In the genomic region with DNA sequence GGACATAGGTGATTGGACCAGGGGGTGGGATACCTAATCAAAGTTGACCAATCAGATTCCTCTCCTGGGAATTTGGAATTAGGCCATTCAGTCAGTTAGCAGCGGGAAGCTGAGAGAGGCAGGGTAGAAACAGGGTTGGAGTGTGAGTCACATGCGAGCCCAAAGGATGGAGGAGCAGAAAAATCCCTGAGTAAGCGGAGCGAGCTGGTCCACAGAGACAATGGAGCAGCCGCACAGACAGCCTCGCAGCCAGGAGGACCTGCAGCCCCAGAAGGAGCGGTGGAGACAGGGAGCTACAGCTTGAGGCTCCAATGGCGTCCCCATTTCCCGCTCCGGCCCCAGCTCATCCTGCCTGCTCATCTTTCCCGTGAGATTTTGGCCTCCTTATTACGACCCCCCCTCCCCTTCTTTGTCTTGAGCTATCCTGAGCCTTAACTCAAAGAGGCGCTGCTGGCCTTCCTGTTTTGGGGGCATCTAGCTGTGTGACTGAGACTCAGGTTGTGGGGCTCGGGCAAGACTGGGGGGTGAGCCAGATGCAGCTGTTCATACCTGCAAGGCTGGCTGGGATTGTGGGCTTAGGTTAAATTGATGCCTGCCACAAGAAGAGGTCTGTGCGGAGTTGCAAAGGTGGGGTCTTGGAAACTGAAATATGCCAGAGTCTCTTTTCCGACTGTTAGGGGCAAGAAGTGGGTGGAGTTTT, we compare ENCODE assay signal across 8 mouse cellular contexts. TPM values are rescaled to one million over a fixed set of nuclear protein-coding genes. Genes with fewer than 3 reads are reported as not detected.
DNase-seq lines count a peak whose midpoint lies in the region; ATAC-seq and TF ChIP-seq lines count a peak whose summit lies in the region.

No protein-coding gene starts in this region.

- peak overlapping the region; percentile 31 for H3K4me2 ChIP-seq in liver, embryonic 11.5 days
- H3K4me2 ChIP-seq in liver, postnatal 0 days (ENCODE audit: low read depth, low read length), result no peak overlapping the region
- H3K4me2 ChIP-seq in forebrain, embryonic 14.5 days (ENCODE audit: low read length), result peak overlapping the region; percentile 47
- H3K4me2 ChIP-seq in limb, embryonic 11.5 days (ENCODE audit: low read depth, severe bottlenecking), result peak overlapping the region; percentile 29; the same call in 1 of the 2 replicates
- no peak overlapping the region for H3K4me2 ChIP-seq in stomach, embryonic 16.5 days (ENCODE audit: low read depth, low read length)

- no peak for ATAC-seq in liver, embryonic 11.5 days (replicated peaks; ENCODE audit: low FRiP score)
- ATAC-seq in liver, postnatal 0 days, result no peak
- ATAC-seq in forebrain, embryonic 14.5 days, result peak; percentile 50
- ATAC-seq in limb, embryonic 11.5 days (ENCODE audit: insufficient number of reproducible peaks, low FRiP score, low TSS enrichment, low read depth), result no peak
- ATAC-seq in stomach, embryonic 16.5 days (ENCODE audit: insufficient read depth, low FRiP score), result no peak

- no peak for TF ChIP-seq EP300 in liver, postnatal 0 days (IDR thresholded peaks at IDR 0.05; ENCODE audit: low read depth)

- no peaks in the 10 kb centered on the region for H3K27me3 ChIP-seq in liver, embryonic 11.5 days (replicated peaks; ENCODE audit: control insufficient read depth, insufficient read depth, low read length)
- H3K27me3 ChIP-seq in liver, postnatal 0 days (ENCODE audit: insufficient read depth, low read length), result no peaks in the 10 kb centered on the region
- no peaks in the 10 kb centered on the region for H3K27me3 ChIP-seq in forebrain, embryonic 14.5 days (replicated peaks; ENCODE audit: control insufficient read depth, insufficient read depth, low read length)
- no peaks in the 10 kb centered on the region for H3K27me3 ChIP-seq in limb, embryonic 11.5 days (ENCODE audit: control insufficient read depth, insufficient read depth, low read length)
- no peaks in the 10 kb centered on the region for H3K27me3 ChIP-seq in stomach, embryonic 16.5 days (ENCODE audit: control insufficient read depth, insufficient read depth, low read length)

- H3K4me3 ChIP-seq in liver, embryonic 11.5 days (ENCODE audit: low read depth, low read length), result no peak overlapping the region
- H3K4me3 ChIP-seq in liver, postnatal 0 days (ENCODE audit: low read depth, low read length), result no peak overlapping the region
- H3K4me3 ChIP-seq in forebrain, embryonic 14.5 days (ENCODE audit: low read depth, low read length), result peak overlapping the region; percentile 11; the same call in 1 of the 2 replicates
- H3K4me3 ChIP-seq in limb, embryonic 11.5 days (ENCODE audit: low read depth, low read length), result no peak overlapping the region
- no peak overlapping the region for H3K4me3 ChIP-seq in stomach, embryonic 16.5 days (replicated peaks; ENCODE audit: low read length)

- H3K9me3 ChIP-seq in liver, embryonic 11.5 days (ENCODE audit: control insufficient read depth, low read length), result no peaks in the 10 kb centered on the region
- H3K9me3 ChIP-seq in liver, postnatal 0 days (ENCODE audit: low read length), result no peaks in the 10 kb centered on the region
- H3K9me3 ChIP-seq in forebrain, embryonic 14.5 days (replicated peaks; ENCODE audit: control insufficient read depth, low read length), result no peaks in the 10 kb centered on the region
- H3K9me3 ChIP-seq in limb, embryonic 11.5 days (ENCODE audit: control insufficient read depth, low read length), result no peaks in the 10 kb centered on the region
- no peaks in the 10 kb centered on the region for H3K9me3 ChIP-seq in stomach, embryonic 16.5 days (replicated peaks; ENCODE audit: control insufficient read depth, low read length)

- DNase-seq in liver, embryonic 11.5 days (ENCODE audit: low spot score), result no peak
- no peak for DNase-seq in liver, postnatal 0 days
- peak; percentile 85 for DNase-seq in cerebellum, adult 9-11 months
- peak; percentile 59 for DNase-seq in forebrain, embryonic 14.5 days (ENCODE audit: low spot score)
- no peak for DNase-seq in limb, embryonic 11.5 days (ENCODE audit: low spot score)
- no peak for DNase-seq in lung, postnatal 14 days
- no peak for DNase-seq in adrenal gland, adult (ENCODE audit: inconsistent age in 2 of 2, low spot score in 1 of 2)

- H3K27ac ChIP-seq in liver, embryonic 11.5 days (ENCODE audit: low read depth, low read length), result peak overlapping the region; percentile 38
- no peak overlapping the region for H3K27ac ChIP-seq in liver, postnatal 0 days (ENCODE audit: low read depth)
- no peak overlapping the region for H3K27ac ChIP-seq in forebrain, embryonic 14.5 days (ENCODE audit: low read depth, low read length)
- H3K27ac ChIP-seq in limb, embryonic 11.5 days (replicated peaks; ENCODE audit: low read depth, low read length), result no peak overlapping the region
- peak overlapping the region; percentile 14; the same call in 1 of the 2 replicates for H3K27ac ChIP-seq in stomach, embryonic 16.5 days (ENCODE audit: low read length)

- no peak overlapping the region for H3K9ac ChIP-seq in liver, embryonic 11.5 days (ENCODE audit: low read depth, low read length)
- no peak overlapping the region for H3K9ac ChIP-seq in liver, postnatal 0 days (replicated peaks)
- H3K9ac ChIP-seq in forebrain, embryonic 14.5 days (ENCODE audit: low read length), result peak overlapping the region; percentile 57
- no peak overlapping the region for H3K9ac ChIP-seq in limb, embryonic 11.5 days (ENCODE audit: low read length)
- no peak overlapping the region for H3K9ac ChIP-seq in stomach, embryonic 16.5 days (ENCODE audit: low read length)

- 29% methylated on average over 16 of the region's 16 CpGs for WGBS in liver, embryonic 11.5 days
- WGBS in liver, postnatal 0 days (ENCODE audit: insufficient replicate concordance), result 53% methylated on average over 16 of the region's 16 CpGs
- WGBS in forebrain, embryonic 14.5 days, result 2% methylated on average over 16 of the region's 16 CpGs
- 7% methylated on average over 16 of the region's 16 CpGs for WGBS in limb, embryonic 11.5 days
- WGBS in stomach, embryonic 16.5 days, result 28% methylated on average over 16 of the region's 16 CpGs

- peaks cover 29% of the 10 kb centered on the region for H3K4me1 ChIP-seq in liver, embryonic 11.5 days (replicated peaks; ENCODE audit: control insufficient read depth, insufficient read depth, low read length)
- H3K4me1 ChIP-seq in liver, postnatal 0 days (ENCODE audit: insufficient read depth), result no peaks in the 10 kb centered on the region; the same call in 1 of the 2 replicates
- peaks cover 8% of the 10 kb centered on the region; the same call in 1 of the 2 replicates for H3K4me1 ChIP-seq in forebrain, embryonic 14.5 days (ENCODE audit: control insufficient read depth, insufficient read depth, low read length)
- H3K4me1 ChIP-seq in limb, embryonic 11.5 days (ENCODE audit: control insufficient read depth, insufficient read depth, low read length), result 0 out of 2 replicates have a peak, but pooled peaks cover 3% of the 10 kb centered on the region
- H3K4me1 ChIP-seq in stomach, embryonic 16.5 days (ENCODE audit: control insufficient read depth, insufficient read depth, low read length), result no peaks in the 10 kb centered on the region

- no peak for TF ChIP-seq CTCF in liver, postnatal 0 days (IDR thresholded peaks at IDR 0.05; ENCODE audit: low read depth)

- H3K36me3 ChIP-seq in liver, embryonic 11.5 days (ENCODE audit: control insufficient read depth, insufficient read depth, low read length), result peaks cover 5% of the 10 kb centered on the region; the same call in 1 of the 2 replicates
- H3K36me3 ChIP-seq in liver, postnatal 0 days (replicated peaks; ENCODE audit: insufficient read depth, low read length), result 0 out of 2 replicates have a peak, but pooled peaks cover 4% of the 10 kb centered on the region
- peaks cover 4% of the 10 kb centered on the region; the same call in 1 of the 2 replicates for H3K36me3 ChIP-seq in forebrain, embryonic 14.5 days (ENCODE audit: control insufficient read depth, insufficient read depth, low read length)
- H3K36me3 ChIP-seq in limb, embryonic 11.5 days (ENCODE audit: control insufficient read depth, insufficient read depth, low read length), result no peaks in the 10 kb centered on the region
- H3K36me3 ChIP-seq in stomach, embryonic 16.5 days (ENCODE audit: control insufficient read depth, insufficient read depth, low read length), result no peaks in the 10 kb centered on the region

RNA-seq across cellular contexts. Expression of a gene that starts 44.4 kb away (rescaled TPM):
- polyA plus RNA-seq in liver, embryonic 11.5 days (2014; fragmentation: Nextera tagmentation; extraction: Ambion mirVana), result 27.9 and 28.9 TPM in 2 replicates
- polyA plus RNA-seq in liver, postnatal 0 days (2015; fragmentation: Nextera tagmentation; extraction: Ambion mirVana), result 20.1 and 21.8 TPM in 2 replicates
- polyA plus RNA-seq in forebrain, embryonic 14.5 days (2014; fragmentation: Nextera tagmentation; extraction: Ambion mirVana), result 6.0 and 6.5 TPM in 2 replicates
- 2.9 and 3.3 TPM in 2 replicates for polyA plus RNA-seq in limb, embryonic 11.5 days (2014; fragmentation: Nextera tagmentation; extraction: Ambion mirVana)
- 12.6 and 13.6 TPM in 2 replicates for polyA plus RNA-seq in stomach, embryonic 16.5 days (2015; fragmentation: Nextera tagmentation; extraction: Ambion mirVana)

RNA-seq across cellular contexts. Expression of a gene that starts 47.3 kb away (rescaled TPM):
- 0.53 and 0.78 TPM in 2 replicates for polyA plus RNA-seq in liver, embryonic 11.5 days (2014; fragmentation: Nextera tagmentation; extraction: Ambion mirVana)
- polyA plus RNA-seq in liver, postnatal 0 days (2015; fragmentation: Nextera tagmentation; extraction: Ambion mirVana), result 0.55 and 0.66 TPM in 2 replicates
- 0.32 and 0.33 TPM in 2 replicates for polyA plus RNA-seq in forebrain, embryonic 14.5 days (2014; fragmentation: Nextera tagmentation; extraction: Ambion mirVana)
- 0.12 and 0.13 TPM in 2 replicates for polyA plus RNA-seq in limb, embryonic 11.5 days (2014; fragmentation: Nextera tagmentation; extraction: Ambion mirVana)
- polyA plus RNA-seq in stomach, embryonic 16.5 days (2015; fragmentation: Nextera tagmentation; extraction: Ambion mirVana), result 1.2 and 1.6 TPM in 2 replicates

Comparison
In these comparisons a context has a peak if more than half of its experiments do, and no peak if none do; other contexts are left out.
1. H3K27ac ChIP-seq: peak in liver, embryonic 11.5 days (single experiment) and stomach, embryonic 16.5 days (single experiment); none in liver, postnatal 0 days (single experiment), forebrain, embryonic 14.5 days (single experiment) and limb, embryonic 11.5 days (single experiment).
2. H3K4me2 ChIP-seq: peak in liver, embryonic 11.5 days (single experiment), forebrain, embryonic 14.5 days (single experiment) and limb, embryonic 11.5 days (single experiment); none in liver, postnatal 0 days (single experiment) and stomach, embryonic 16.5 days (single experiment).
3. DNase-seq: peak in cerebellum, adult 9-11 months (single experiment) and forebrain, embryonic 14.5 days (single experiment); none in liver, embryonic 11.5 days (single experiment), liver, postnatal 0 days (single experiment), limb, embryonic 11.5 days (single experiment), lung, postnatal 14 days (single experiment) and adrenal gland, adult (0 of 2).